Comparison of ENCODE assay signal across 26 mouse cellular contexts in genomic region chr6:108226230-108226629, GRCm38 (mm10).
"Had no signal": no experiment of that assay in that cellular context is flagged by ENCODE, and none has a peak within 500 bp of the region (broad histone marks: within the 10 kb centered on the region; RNA-seq: fewer than 3 reads in every experiment).

No protein-coding gene starts in this region.

- ATAC-seq: hindbrain, postnatal 0 days; intestine, embryonic 16.5 days; liver, embryonic 12.5 days had no signal

- H3K9ac ChIP-seq: heart, embryonic 13.5 days; heart, embryonic 15.5 days; hindbrain, embryonic 12.5 days; hindbrain, embryonic 15.5 days; kidney, embryonic 15.5 days; limb, embryonic 13.5 days; limb, embryonic 15.5 days; liver, embryonic 12.5 days; liver, embryonic 14.5 days had no signal

- H3K4me2 ChIP-seq: heart, embryonic 13.5 days; heart, embryonic 15.5 days; hindbrain, embryonic 12.5 days; hindbrain, embryonic 15.5 days; kidney, embryonic 15.5 days; limb, embryonic 13.5 days; limb, embryonic 15.5 days; liver, embryonic 12.5 days had no signal

- H3K27ac ChIP-seq: heart, embryonic 13.5 days; heart, embryonic 15.5 days; hindbrain, embryonic 10.5 days; hindbrain, embryonic 12.5 days; hindbrain, embryonic 15.5 days; hindbrain, postnatal 0 days; kidney, embryonic 15.5 days; kidney, postnatal 0 days; limb, embryonic 13.5 days; limb, embryonic 15.5 days; liver, embryonic 12.5 days; liver, embryonic 14.5 days had no signal

- H3K27me3 ChIP-seq: heart, embryonic 13.5 days; heart, embryonic 15.5 days; hindbrain, embryonic 12.5 days; hindbrain, embryonic 15.5 days; kidney, embryonic 15.5 days; limb, embryonic 13.5 days; limb, embryonic 15.5 days; liver, embryonic 12.5 days had no signal

- H3K4me1 ChIP-seq: hindbrain, embryonic 12.5 days; hindbrain, embryonic 15.5 days; limb, embryonic 15.5 days had no signal

- H3K4me3 ChIP-seq: gastrocnemius, adult 2 months; heart, adult 2 months; heart, embryonic 13.5 days; heart, embryonic 15.5 days; hindbrain, embryonic 10.5 days; hindbrain, embryonic 12.5 days; hindbrain, embryonic 15.5 days; kidney, embryonic 15.5 days; limb, embryonic 13.5 days; limb, embryonic 15.5 days; liver, embryonic 12.5 days had no signal

- H3K9me3 ChIP-seq: heart, embryonic 13.5 days; heart, embryonic 15.5 days; hindbrain, embryonic 10.5 days; hindbrain, embryonic 12.5 days; hindbrain, embryonic 15.5 days; kidney, embryonic 15.5 days; limb, embryonic 13.5 days; limb, embryonic 15.5 days; liver, embryonic 12.5 days had no signal

- DNase-seq: gastrocnemius, adult 2 months; gastrocnemius, postnatal 10 days; gastrocnemius, postnatal 25 days; heart, adult 2 months; heart, postnatal 14 days; heart, postnatal 4 days; kidney, adult 11 months; kidney, adult 2 months; kidney, adult 9 months; kidney, postnatal 14 days; kidney, postnatal 36 days; layer of hippocampus, adult 9-11 months; layer of hippocampus, postnatal 36 days had no signal

- H3K36me3 ChIP-seq: heart, embryonic 13.5 days; heart, embryonic 15.5 days; hindbrain, embryonic 10.5 days; hindbrain, embryonic 12.5 days; hindbrain, embryonic 15.5 days; limb, embryonic 13.5 days; limb, embryonic 15.5 days; liver, embryonic 12.5 days had no signal
